Mouse (Mus musculus) heart, postnatal 0 days (tissue): Measurements from ENCODE around the gene Ccdc12. TPM values are rescaled to one million over a fixed set of nuclear protein-coding genes. Genes with fewer than 3 reads are reported as not detected.

ENCODE experiments used
- ATAC-seq: fragments of 200-750 bp; cut with Nextera tagmentation; 2 replicates; pipeline ENCODE4 v1.8.0; 2017; ENCODE audit warnings: low read depth, moderate number of reproducible peaks, moderate library complexity; ENCODE audit not compliant: insufficient read depth
- DNase-seq: peaks from one replicate; pipeline ENCODE4 v3.0.0-alpha.2; 2016; ENCODE audit warnings: low spot score
- H3K27ac ChIP-seq: fragments of 300-500 bp; sonication (generic); 2 replicates; pipeline ENCODE4 v1.5.1; 2014; ENCODE audit warnings: low read depth, mild to moderate bottlenecking
- H3K27me3 ChIP-seq: fragments of 300-500 bp; sonication (generic); 2 replicates; pipeline ENCODE4 v1.6.1; 2014; ENCODE audit warnings: low read length, mixed read lengths; ENCODE audit not compliant: control insufficient read depth, insufficient read depth
- H3K36me3 ChIP-seq: fragments of 300-500 bp; sonication (generic); replicated peaks from 2 replicates; pipeline ENCODE4 v1.6.1; 2014; ENCODE audit warnings: low read length, mixed read lengths; ENCODE audit not compliant: control insufficient read depth, insufficient read depth
- H3K4me1 ChIP-seq: fragments of 300-500 bp; sonication (generic); 2 replicates; pipeline ENCODE4 v1.6.1; 2014; ENCODE audit warnings: antibody characterized with exemption; ENCODE audit not compliant: control insufficient read depth, insufficient read depth
- H3K4me2 ChIP-seq: fragments of 300-500 bp; sonication (generic); 2 replicates; pipeline ENCODE4 v1.6.1; 2014; ENCODE audit warnings: low read depth, mild to moderate bottlenecking, low read length, moderate library complexity
- H3K4me3 ChIP-seq: fragments of 300-500 bp; sonication (generic); 2 replicates; pipeline ENCODE4 v1.5.1; 2014; ENCODE audit warnings: low read depth, low read length
- H3K9ac ChIP-seq: fragments of 300-500 bp; sonication (generic); replicated peaks from 2 replicates; pipeline ENCODE4 v1.6.1; 2014; ENCODE audit warnings: low read depth, low read length, mixed read lengths
- H3K9me3 ChIP-seq: fragments of 300-500 bp; sonication (generic); replicated peaks from 2 replicates; pipeline ENCODE4 v1.6.1; 2016; ENCODE audit warnings: low read length; ENCODE audit not compliant: control insufficient read depth
- CTCF ChIP-seq: IDR thresholded peaks from 2 replicates; pipeline ENCODE4 v1.5.1; 2016; ENCODE audit warnings: antibody characterized with exemption, control low read depth, low read depth
- EP300 ChIP-seq: IDR thresholded peaks from 2 replicates; pipeline ENCODE4 v1.6.1; 2016; ENCODE audit warnings: antibody characterized with exemption, low read depth
- WGBS: fragments of 180-500 bp; shearing (Covaris S2); extraction: QIAGEN DNeasy Blood & Tissue Kit; methylation state at CpG from one replicate; pipeline ENCODE4 v1.1.7; 2014; 5-methylcytosine and 5-hydroxymethylcytosine counted together
- polyA plus RNA-seq: library from polyadenylated mRNA; unstranded; fragments of >200 nt; fragmentation: Nextera tagmentation; extraction: Ambion mirVana; gene quantifications from 2 replicates; pipeline ENCODE4 v1.2.1, GENCODE M21; 2015
- total RNA-seq: library from RNA; depleted of rRNA; stranded (reverse); fragments of >200 nt; gene quantifications from 2 replicates; pipeline ENCODE4 v1.2.3, GENCODE M21; 2014; ENCODE audit warnings: low replicate concordance

Gene Ccdc12
- total and polyA plus RNA-seq, 2 experiments from 2014 or later, result 95.9 to 143 TPM

DNA sequence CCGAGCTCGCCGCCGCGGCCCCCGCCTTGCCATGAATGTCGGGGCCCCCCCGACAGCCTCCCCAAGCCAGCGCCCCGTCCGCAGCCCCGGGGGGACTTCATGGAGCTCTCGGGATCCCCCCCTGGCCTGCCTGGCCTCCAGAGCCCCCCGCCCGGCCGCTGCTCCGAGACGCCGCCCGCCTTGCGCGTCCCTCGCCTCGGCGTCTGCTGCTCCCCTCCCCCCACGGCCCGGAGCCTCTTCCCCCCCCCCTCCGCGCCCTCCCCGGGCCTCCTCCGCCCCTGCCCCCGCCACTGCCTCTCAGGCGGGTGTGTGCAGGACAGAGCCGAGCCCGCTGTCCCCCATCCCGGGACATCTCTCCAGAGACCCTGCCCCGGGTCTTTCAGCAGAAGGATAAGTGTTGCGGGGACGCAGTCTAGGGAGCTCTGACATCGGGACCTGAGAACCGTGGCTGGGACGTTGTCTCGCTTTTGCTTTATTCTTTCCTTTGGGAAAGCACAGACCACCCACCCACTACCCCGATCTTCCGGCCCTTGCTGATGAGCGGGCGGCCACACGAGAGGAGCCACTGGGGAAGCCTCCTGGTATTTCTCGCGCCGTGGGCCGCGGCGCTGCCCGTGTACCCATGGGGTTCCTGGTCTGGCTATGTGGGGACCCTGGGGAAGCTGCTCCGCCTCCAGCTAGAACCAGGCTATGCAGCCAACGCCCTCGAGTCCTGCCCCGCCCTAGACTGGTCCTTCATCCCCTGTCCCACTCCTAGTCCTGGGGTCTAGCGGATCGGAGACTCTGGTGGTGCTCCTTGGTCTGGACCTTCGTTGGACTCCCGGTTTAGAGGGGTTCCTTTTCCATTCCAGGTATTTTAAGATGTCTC is 87.4 kb downstream of the Ccdc12 start:
- Histone ChIP-seq H3K9ac (peak overlapping the region; percentile 81), H3K4me1 (no peaks in the 10 kb centered on the region), H3K36me3 (no peaks in the 10 kb centered on the region; the same call in 1 of the 2 replicates), H3K27ac (peak overlapping the region; percentile 73), H3K27me3 (peaks cover 29% of the 10 kb centered on the region), H3K4me3 (peak overlapping the region; percentile 72), H3K9me3 (no peaks in the 10 kb centered on the region), H3K4me2 (peak overlapping the region; percentile 98)
- 4% methylated on average over 54 of the region's 63 CpGs for WGBS
- no peak for TF ChIP-seq EP300
- no peak for DNase-seq
- ATAC-seq, result peak; percentile 64

DNA sequence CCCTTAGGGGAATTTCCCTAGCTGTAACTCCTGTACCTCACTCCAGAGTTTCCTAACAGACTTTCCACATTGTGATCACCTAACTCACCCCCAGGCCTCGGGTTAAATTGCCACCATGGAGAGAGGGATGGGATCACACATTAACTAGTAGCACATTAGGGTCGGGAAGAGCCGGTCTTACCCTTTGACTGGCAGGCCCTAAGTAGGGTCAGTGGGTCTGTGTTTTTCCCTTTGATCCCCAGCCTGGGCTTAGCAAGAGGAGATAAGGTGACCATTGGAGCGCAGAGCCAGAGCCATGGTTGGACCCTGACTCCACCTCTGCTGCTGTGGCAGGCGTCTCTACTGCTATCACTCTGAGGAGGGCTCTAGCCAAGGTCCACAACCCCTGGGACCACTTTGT is 89.4 kb downstream of the Ccdc12 start:
- H3K36me3 ChIP-seq, result no peaks in the 10 kb centered on the region
- peaks cover 5% of the 10 kb centered on the region; the same call in 1 of the 2 replicates for H3K4me1 ChIP-seq
- H3K27ac ChIP-seq, result no peak overlapping the region
- DNase-seq (no peak), ATAC-seq (no peak)
- H3K4me2 ChIP-seq, result no peak overlapping the region
- no peaks in the 10 kb centered on the region for H3K9me3 ChIP-seq
- WGBS, result 44% methylated on average over 5 of the region's 5 CpGs
- peaks cover 28% of the 10 kb centered on the region for H3K27me3 ChIP-seq
- H3K9ac ChIP-seq, result no peak overlapping the region
- H3K4me3 ChIP-seq, result no peak overlapping the region
- no peak for TF ChIP-seq EP300

DNA sequence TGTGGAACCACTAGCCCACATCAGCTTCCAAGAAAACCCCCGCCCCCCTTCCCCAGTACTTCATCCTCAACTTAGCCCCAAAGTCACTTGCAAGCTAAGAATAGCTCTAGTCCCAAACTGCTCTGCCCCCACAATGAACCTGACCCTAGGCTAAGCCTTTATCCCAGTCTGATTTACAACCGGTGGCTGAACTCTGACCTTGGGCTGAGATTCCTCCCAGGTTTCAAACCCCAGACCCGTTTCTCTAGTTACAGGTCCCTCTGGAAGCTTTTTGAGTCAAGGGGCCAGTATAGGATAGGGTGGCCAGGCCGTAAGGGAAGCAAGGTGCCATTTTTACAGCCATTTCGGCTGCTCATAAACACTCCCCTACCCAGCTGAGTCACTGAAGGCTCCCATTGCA is 89.9 kb downstream of the Ccdc12 start:
- Histone ChIP-seq H3K9me3 (no peaks in the 10 kb centered on the region), H3K27ac (no peak overlapping the region), H3K27me3 (peaks cover 23% of the 10 kb centered on the region), H3K36me3 (no peaks in the 10 kb centered on the region), H3K4me3 (no peak overlapping the region), H3K4me2 (no peak overlapping the region), H3K9ac (no peak overlapping the region), H3K4me1 (peaks cover 10% of the 10 kb centered on the region)
- TF ChIP-seq EP300, result no peak
- TF ChIP-seq CTCF, result no peak
- ATAC-seq (no peak), DNase-seq (no peak)
- 66% methylated on average over 5 of the region's 5 CpGs for WGBS

DNA sequence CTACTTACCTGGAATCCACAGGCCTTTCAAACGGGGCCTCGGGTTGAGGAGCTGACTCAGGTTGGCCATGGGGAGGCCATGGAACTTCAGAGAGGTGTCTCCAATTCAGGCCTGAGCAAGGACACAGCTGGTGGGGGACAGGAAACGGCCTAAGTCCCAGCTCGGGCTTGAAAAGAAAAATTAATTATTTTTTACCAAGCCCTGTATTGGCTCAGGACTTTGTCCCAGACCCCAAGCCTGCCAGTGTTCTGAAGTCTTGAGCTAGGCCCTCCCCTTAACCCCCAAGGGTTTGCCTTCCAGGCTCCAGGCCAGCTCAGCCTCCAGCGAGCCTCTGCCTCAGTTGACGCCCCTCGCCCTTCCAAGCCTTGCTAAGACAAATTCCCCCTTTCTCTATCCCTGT is 90.7 kb downstream of the Ccdc12 start, which contains the start of gene Pth1r:
Gene Pth1r (minus strand): TSS at position 185 of the 400 bp plus-strand sequence.
- peaks cover 16% of the 10 kb centered on the region; the same call in 1 of the 2 replicates for H3K27me3 ChIP-seq
- no peak for TF ChIP-seq CTCF
- no peak for TF ChIP-seq EP300
- H3K4me2 ChIP-seq, result no peak within 1 kb of the TSS
- H3K9ac ChIP-seq, result no peak within 1 kb of the TSS
- no peak within 1 kb of the TSS for H3K4me3 ChIP-seq
- no peaks in the 10 kb centered on the region for H3K36me3 ChIP-seq
- H3K4me1 ChIP-seq, result peaks cover 17% of the 10 kb centered on the region
- WGBS, result 76% methylated on average over 7 of the region's 7 CpGs
- ATAC-seq (no peak), DNase-seq (no peak)
- no peak within 1 kb of the TSS for H3K27ac ChIP-seq
- no peaks in the 10 kb centered on the region for H3K9me3 ChIP-seq

DNA sequence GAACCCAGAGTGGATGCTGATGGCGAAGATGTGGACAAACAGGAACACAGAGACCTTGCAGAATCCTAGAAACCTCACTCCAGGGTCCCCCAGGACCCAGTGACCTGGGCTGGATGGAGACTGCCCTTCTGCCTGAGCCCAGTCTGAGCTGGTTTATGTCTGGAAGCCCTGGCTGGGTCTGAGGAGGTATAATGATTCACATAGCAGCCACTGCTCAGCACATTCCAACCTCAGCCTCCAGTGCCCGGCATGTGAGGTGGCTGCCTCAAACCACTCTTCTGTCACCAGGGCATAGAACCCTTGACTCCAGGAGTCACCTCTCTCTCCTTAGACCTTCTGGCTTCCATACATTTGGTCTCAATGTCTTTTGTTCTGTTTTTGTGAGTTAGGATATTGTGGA is 92.1 kb downstream of the Ccdc12 start:
- peak; percentile 4 for DNase-seq
- H3K27ac ChIP-seq, result no peak overlapping the region
- H3K4me1 ChIP-seq, result peaks cover 23% of the 10 kb centered on the region
- TF ChIP-seq EP300 (no peak), CTCF (no peak)
- H3K27me3 ChIP-seq, result peaks cover 15% of the 10 kb centered on the region; the same call in 1 of the 2 replicates
- H3K9me3 ChIP-seq, result no peaks in the 10 kb centered on the region
- ATAC-seq, result no peak
- WGBS, result 76% methylated on average over 2 of the region's 2 CpGs
- H3K36me3 ChIP-seq, result no peaks in the 10 kb centered on the region
- H3K9ac ChIP-seq, result no peak overlapping the region
- H3K4me3 ChIP-seq, result no peak overlapping the region
- no peak overlapping the region for H3K4me2 ChIP-seq
